Mouse (Mus musculus): ENCODE results near the gene Plpp1. TPM values are rescaled to one million over a fixed set of nuclear protein-coding genes. Genes with fewer than 3 reads are reported as not detected.

The Plpp1 gene
- polyA plus RNA-seq, 1 experiment from 2014 or later = 16.8 TPM

DNA sequence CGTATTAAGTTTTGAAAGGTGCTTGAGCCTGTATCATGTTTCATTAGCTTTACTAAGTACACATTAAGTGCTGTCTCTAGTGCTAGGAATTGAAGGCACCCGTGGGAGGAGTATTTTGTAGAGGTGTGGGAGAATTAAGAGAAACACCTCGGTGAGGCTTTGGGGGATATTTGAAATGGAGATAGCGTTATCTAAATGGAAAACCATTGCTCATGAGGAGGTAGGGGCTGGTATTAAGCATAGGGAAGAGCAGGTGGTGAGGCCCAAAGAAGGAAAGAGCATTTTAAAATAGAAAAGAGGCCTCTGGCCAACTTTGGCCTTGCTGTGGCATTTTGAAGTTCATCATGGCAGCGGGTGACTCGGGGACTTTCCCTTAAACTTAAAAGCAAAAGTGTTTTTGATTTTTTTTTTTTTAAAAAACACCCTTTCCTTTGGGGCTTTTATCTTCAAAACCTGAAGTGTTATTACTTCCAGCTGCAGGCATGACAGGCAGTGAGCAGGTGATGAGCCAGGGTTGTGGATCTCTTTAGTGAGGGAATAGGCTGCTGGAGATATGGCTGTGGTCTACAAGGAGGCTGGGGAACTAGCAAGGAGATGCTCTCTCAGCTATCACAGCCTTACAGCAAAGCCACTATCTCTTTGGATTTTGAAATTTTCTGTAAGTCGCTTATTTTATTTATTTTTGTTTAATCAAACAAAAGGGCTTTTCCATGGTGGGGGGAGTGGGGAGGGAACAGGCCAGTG lies 9.1 kb downstream of the Plpp1 start:
- H3K36me3 ChIP-seq (replicated peaks) = peaks cover 20% of the 10 kb centered on the region
- H3K27me3 ChIP-seq (ENCODE audit: poor library complexity, severe bottlenecking) = no peaks in the 10 kb centered on the region
- no peak for DNase-seq (ENCODE audit: extremely low spot score, low spot score)
- peaks cover 20% of the 10 kb centered on the region for H3K4me1 ChIP-seq
- no peak overlapping the region for H3K27ac ChIP-seq
- WGBS = 84% methylated on average over 7 of the region's 7 CpGs
- no peaks in the 10 kb centered on the region for H3K9me3 ChIP-seq
- no peak overlapping the region for H3K4me3 ChIP-seq

DNA sequence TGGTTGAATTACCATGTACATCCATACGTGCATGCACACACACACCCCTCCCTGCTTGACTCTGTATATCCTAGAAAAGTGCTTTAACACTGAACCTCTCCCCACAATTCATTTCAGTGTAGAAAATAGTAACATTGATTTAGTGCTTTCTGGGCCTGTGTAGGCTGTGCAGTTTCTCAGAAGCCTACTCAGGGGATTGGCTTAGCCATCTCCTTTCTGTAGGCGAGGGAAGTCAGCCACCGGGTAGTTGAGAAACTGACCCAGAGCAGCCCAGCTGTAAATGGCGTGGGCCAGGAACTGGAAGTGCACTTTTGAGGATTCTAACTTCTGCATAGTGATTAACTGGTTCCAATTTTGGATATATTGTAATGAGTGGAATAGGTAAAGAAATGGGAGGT lies 9.7 kb downstream of the Plpp1 start:
- Histone ChIP-seq H3K9me3 (no peaks in the 10 kb centered on the region), H3K36me3 (replicated peaks) (peaks cover 19% of the 10 kb centered on the region), H3K27ac (no peak overlapping the region), H3K4me3 (no peak overlapping the region), H3K4me1 (peaks cover 20% of the 10 kb centered on the region), H3K27me3 (ENCODE audit: poor library complexity, severe bottlenecking) (no peaks in the 10 kb centered on the region)
- no peak for DNase-seq (ENCODE audit: extremely low spot score, low spot score)
- 77% methylated on average over 4 of the region's 4 CpGs for WGBS

GRCm38 (mm10) chr13:112810751-112811150 lies 10.2 kb downstream of the Plpp1 start:
- H3K4me3 ChIP-seq = no peak overlapping the region
- 32% methylated on average over 9 of the region's 9 CpGs for WGBS
- H3K4me1 ChIP-seq = peaks cover 20% of the 10 kb centered on the region
- H3K9me3 ChIP-seq = no peaks in the 10 kb centered on the region
- peaks cover 14% of the 10 kb centered on the region for H3K36me3 ChIP-seq (replicated peaks)
- H3K27me3 ChIP-seq (ENCODE audit: poor library complexity, severe bottlenecking) = no peaks in the 10 kb centered on the region
- no peak overlapping the region for H3K27ac ChIP-seq
- no peak for DNase-seq (ENCODE audit: extremely low spot score, low spot score)

GRCm38 (mm10) chr13:112811708-112812403 lies 11.3 kb downstream of the Plpp1 start:
- H3K9me3 ChIP-seq = no peaks in the 10 kb centered on the region
- no peak for DNase-seq (ENCODE audit: extremely low spot score, low spot score)
- H3K4me1 ChIP-seq = peaks cover 20% of the 10 kb centered on the region
- H3K36me3 ChIP-seq (replicated peaks) = peaks cover 3% of the 10 kb centered on the region; the same call in 1 of the 2 replicates
- H3K27ac ChIP-seq = no peak overlapping the region
- H3K4me3 ChIP-seq = no peak overlapping the region
- H3K27me3 ChIP-seq (ENCODE audit: poor library complexity, severe bottlenecking) = no peaks in the 10 kb centered on the region
- 85% methylated on average over 8 of the region's 8 CpGs for WGBS

- no peak overlapping the region for H3K4me3 ChIP-seq
- peaks cover 10% of the 10 kb centered on the region for H3K4me1 ChIP-seq
- DNase-seq (ENCODE audit: extremely low spot score, low spot score) = no peak
- H3K27ac ChIP-seq = no peak overlapping the region
- H3K36me3 ChIP-seq (replicated peaks) = no peaks in the 10 kb centered on the region
- 93% methylated on average over 3 of the region's 3 CpGs for WGBS
- H3K9me3 ChIP-seq = no peaks in the 10 kb centered on the region
- H3K27me3 ChIP-seq (ENCODE audit: poor library complexity, severe bottlenecking) = no peaks in the 10 kb centered on the region
Measured at GRCm38 (mm10) chr13:112815996-112816395, 15.4 kb downstream of the Plpp1 start.

GRCm38 (mm10) chr13:112818125-112818524 lies 17.5 kb downstream of the Plpp1 start:
- H3K36me3 ChIP-seq (replicated peaks) = no peaks in the 10 kb centered on the region
- no peak overlapping the region for H3K27ac ChIP-seq
- no peaks in the 10 kb centered on the region for H3K4me1 ChIP-seq
- no peaks in the 10 kb centered on the region for H3K9me3 ChIP-seq
- H3K4me3 ChIP-seq = no peak overlapping the region
- 92% methylated on average over 3 of the region's 3 CpGs for WGBS
- DNase-seq (ENCODE audit: extremely low spot score, low spot score) = no peak
- H3K27me3 ChIP-seq (ENCODE audit: poor library complexity, severe bottlenecking) = no peaks in the 10 kb centered on the region

GRCm38 (mm10) chr13:112822413-112822812 lies 21.8 kb downstream of the Plpp1 start:
- Histone ChIP-seq H3K4me3 (no peak overlapping the region), H3K36me3 (replicated peaks) (no peaks in the 10 kb centered on the region), H3K27me3 (ENCODE audit: poor library complexity, severe bottlenecking) (no peaks in the 10 kb centered on the region), H3K27ac (no peak overlapping the region), H3K4me1 (peaks cover 9% of the 10 kb centered on the region), H3K9me3 (no peaks in the 10 kb centered on the region)
- 70% methylated on average over 3 of the region's 3 CpGs for WGBS
- no peak for DNase-seq (ENCODE audit: extremely low spot score, low spot score)

DNA sequence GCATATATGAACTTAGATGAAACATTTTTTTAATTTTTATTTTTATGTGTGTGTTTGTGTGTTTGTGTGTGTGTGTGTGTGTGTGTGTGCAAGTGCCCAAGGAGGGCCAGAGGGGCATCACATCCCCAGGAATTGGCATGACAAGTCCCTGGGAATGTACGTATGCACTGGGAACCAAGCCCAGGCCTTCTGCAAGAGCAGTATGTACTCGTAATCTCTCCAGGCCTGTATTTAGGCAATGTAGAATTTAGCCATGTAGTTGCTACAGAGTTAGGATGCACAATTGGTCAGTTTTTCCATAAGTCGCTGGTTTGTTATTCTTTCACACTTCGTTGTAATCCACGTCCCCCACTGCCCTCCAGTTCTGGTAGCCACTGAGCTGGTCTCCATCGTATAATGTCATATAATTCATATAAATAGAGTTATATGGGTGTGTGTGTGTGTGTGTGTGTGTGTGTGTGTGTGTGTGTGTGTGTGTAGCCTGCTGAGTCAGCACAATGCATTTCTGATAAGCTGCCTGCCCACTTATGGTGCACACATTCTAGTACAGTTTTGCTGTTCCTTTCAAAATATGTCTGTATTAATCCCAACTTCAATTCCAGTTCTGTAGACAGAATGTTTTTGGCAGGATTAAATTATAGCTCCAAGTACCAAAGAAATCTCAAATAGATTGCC lies 22.8 kb downstream of the Plpp1 start:
- peaks cover 9% of the 10 kb centered on the region for H3K4me1 ChIP-seq
- H3K9me3 ChIP-seq = no peaks in the 10 kb centered on the region
- H3K27me3 ChIP-seq (ENCODE audit: poor library complexity, severe bottlenecking) = no peaks in the 10 kb centered on the region
- DNase-seq (ENCODE audit: extremely low spot score, low spot score) = no peak
- H3K4me3 ChIP-seq = no peak overlapping the region
- WGBS = 92% methylated on average over 6 of the region's 6 CpGs
- no peak overlapping the region for H3K27ac ChIP-seq
- H3K36me3 ChIP-seq (replicated peaks) = no peaks in the 10 kb centered on the region

GRCm38 (mm10) chr13:112823911-112824648 lies 23.5 kb downstream of the Plpp1 start:
- Histone ChIP-seq H3K4me3 (no peak overlapping the region), H3K9me3 (no peaks in the 10 kb centered on the region), H3K27me3 (ENCODE audit: poor library complexity, severe bottlenecking) (no peaks in the 10 kb centered on the region), H3K27ac (no peak overlapping the region), H3K4me1 (peaks cover 9% of the 10 kb centered on the region), H3K36me3 (replicated peaks) (no peaks in the 10 kb centered on the region)
- DNase-seq (ENCODE audit: extremely low spot score, low spot score) = no peak
- 79% methylated on average over 5 of the region's 8 CpGs for WGBS

DNA sequence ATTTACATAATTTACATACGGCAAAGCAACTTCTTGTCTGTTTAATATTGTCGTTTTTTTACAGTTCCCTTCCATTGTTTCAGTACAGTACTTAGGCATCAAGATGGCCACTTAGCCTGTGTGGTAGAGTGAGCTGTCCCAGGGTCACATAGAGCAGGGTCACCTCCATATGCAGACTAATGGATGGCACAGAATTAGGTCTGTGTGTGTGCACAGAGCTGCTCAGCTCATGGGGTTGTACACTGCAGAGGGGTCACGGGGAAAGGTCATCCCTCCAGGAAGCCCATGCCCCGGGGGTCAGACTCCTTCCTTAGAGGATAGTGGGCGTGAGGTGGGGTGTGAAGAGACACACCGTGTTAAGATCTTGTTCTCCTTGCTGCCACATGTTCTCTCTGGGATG lies 24.9 kb downstream of the Plpp1 start:
- Histone ChIP-seq H3K27me3 (ENCODE audit: poor library complexity, severe bottlenecking) (no peaks in the 10 kb centered on the region), H3K4me1 (peaks cover 9% of the 10 kb centered on the region), H3K4me3 (no peak overlapping the region), H3K27ac (no peak overlapping the region), H3K36me3 (replicated peaks) (no peaks in the 10 kb centered on the region), H3K9me3 (no peaks in the 10 kb centered on the region)
- DNase-seq (ENCODE audit: extremely low spot score, low spot score) = no peak
- 71% methylated on average over 6 of the region's 6 CpGs for WGBS

- Histone ChIP-seq H3K9me3 (no peaks in the 10 kb centered on the region), H3K27ac (no peak overlapping the region), H3K4me3 (no peak overlapping the region), H3K36me3 (replicated peaks) (no peaks in the 10 kb centered on the region), H3K27me3 (ENCODE audit: poor library complexity, severe bottlenecking) (no peaks in the 10 kb centered on the region), H3K4me1 (peaks cover 27% of the 10 kb centered on the region)
- DNase-seq (ENCODE audit: extremely low spot score, low spot score) = no peak
- 89% methylated on average over 2 of the region's 2 CpGs for WGBS
Measured at GRCm38 (mm10) chr13:112829619-112830018, 29.0 kb downstream of the Plpp1 start.

GRCm38 (mm10) chr13:112832589-112832988 lies 32.0 kb downstream of the Plpp1 start:
- DNase-seq (ENCODE audit: extremely low spot score, low spot score) = no peak
- 65% methylated on average over 2 of the region's 2 CpGs for WGBS
- H3K27me3 ChIP-seq (ENCODE audit: poor library complexity, severe bottlenecking) = no peaks in the 10 kb centered on the region
- H3K9me3 ChIP-seq = no peaks in the 10 kb centered on the region
- H3K36me3 ChIP-seq (replicated peaks) = no peaks in the 10 kb centered on the region
- no peak overlapping the region for H3K4me3 ChIP-seq
- peaks cover 23% of the 10 kb centered on the region for H3K4me1 ChIP-seq
- no peak overlapping the region for H3K27ac ChIP-seq

Measured in forebrain, embryonic 10.5 days (tissue).